Mouse (Mus musculus): ENCODE results near the gene Gramd1a. TPM values are rescaled to one million over a fixed set of nuclear protein-coding genes. Genes with fewer than 3 reads are reported as not detected.

Gramd1a gene
- total RNA-seq, 2 experiments from 2014 or later: 94.0 to 120 TPM

GRCm38 (mm10) chr7:31153536-31154320 is 2.0 kb downstream of the Gramd1a start:
- no peak for DNase-seq (ENCODE audit: low spot score in 2 of 2)
- intact Hi-C loops (cut with DNase I): no loop called here

GRCm38 (mm10) chr7:31151301-31152241 is 4.1 kb downstream of the Gramd1a start:
- DNase-seq (ENCODE audit: low spot score in 2 of 2): peak; percentile 53 to 60
- intact Hi-C loops (cut with DNase I): no loop called here

- peak; percentile 89 to 92 for DNase-seq (ENCODE audit: low spot score in 2 of 2)
- intact Hi-C loops (cut with DNase I): no loop called here
Observed at GRCm38 (mm10) chr7:31150566-31151300, 5.0 kb downstream of the Gramd1a start.

GRCm38 (mm10) chr7:31149751-31150565 is 5.7 kb downstream of the Gramd1a start:
- intact Hi-C loops (cut with DNase I): no loop called here
- DNase-seq (ENCODE audit: low spot score in 2 of 2): peak in 1 of 2 experiments; percentile 51

GRCm38 (mm10) chr7:31149271-31149670 is 6.4 kb downstream of the Gramd1a start:
- no peak for DNase-seq (ENCODE audit: low spot score in 2 of 2)
- intact Hi-C loops (cut with DNase I): no loop called here

- DNase-seq (ENCODE audit: low spot score in 2 of 2): no peak
- intact Hi-C loops (cut with DNase I): no loop called here
Observed at GRCm38 (mm10) chr7:31148756-31149155, 6.9 kb downstream of the Gramd1a start.

GRCm38 (mm10) chr7:31148086-31148485 is 7.6 kb downstream of the Gramd1a start:
- intact Hi-C loops (cut with DNase I): no loop called here

GRCm38 (mm10) chr7:31145596-31146160 is 10.0 kb downstream of the Gramd1a start:
- intact Hi-C loops (cut with DNase I): no loop called here

More at GRCm38 (mm10) chr7:31148086-31148485, 7.6 kb downstream of the Gramd1a start:
- DNase-seq (ENCODE audit: low spot score in 2 of 2): no peak

GRCm38 (mm10) chr7:31144886-31145285 is 10.8 kb downstream of the Gramd1a start:
- no peak for DNase-seq (ENCODE audit: low spot score in 2 of 2)
- intact Hi-C loops (cut with DNase I): no loop called here

More at GRCm38 (mm10) chr7:31145596-31146160, 10.0 kb downstream of the Gramd1a start:
- DNase-seq (ENCODE audit: low spot score in 2 of 2): no peak

GRCm38 (mm10) chr7:31140941-31141340 is 14.8 kb downstream of the Gramd1a start:
- DNase-seq (ENCODE audit: low spot score in 2 of 2): no peak
- intact Hi-C loops (cut with DNase I): no loop called here

- intact Hi-C loops (cut with DNase I): no loop called here
- DNase-seq (ENCODE audit: low spot score in 2 of 2): no peak
Observed at GRCm38 (mm10) chr7:31140302-31140701, 15.4 kb downstream of the Gramd1a start.

- intact Hi-C loops (cut with DNase I): no loop called here
- peak in 1 of 2 experiments; percentile 63 for DNase-seq (ENCODE audit: low spot score in 2 of 2)
Observed at GRCm38 (mm10) chr7:31139765-31140164, 15.9 kb downstream of the Gramd1a start.

GRCm38 (mm10) chr7:31135717-31136116 is 20.0 kb downstream of the Gramd1a start:
- intact Hi-C loops (cut with DNase I): no loop called here
- DNase-seq (ENCODE audit: low spot score in 2 of 2): no peak

- intact Hi-C loops (cut with DNase I): loop anchor here (5.0 kb wide), 1 partner anchor 45 kb away; no protein-coding TSS in a partner anchor
- DNase-seq (ENCODE audit: low spot score in 2 of 2): no peak
Observed at GRCm38 (mm10) chr7:31131866-31132265, 23.8 kb downstream of the Gramd1a start.

- DNase-seq (ENCODE audit: low spot score in 2 of 2): peak in 1 of 2 experiments; percentile 44
- intact Hi-C loops (cut with DNase I): loop anchor here (5.0 kb wide), 1 partner anchor 46 kb away; no protein-coding TSS in a partner anchor
Observed at GRCm38 (mm10) chr7:31130841-31131240, 24.9 kb downstream of the Gramd1a start.

- DNase-seq (ENCODE audit: low spot score in 2 of 2): no peak
- intact Hi-C loops (cut with DNase I): loop anchor here (5.0 kb wide), 1 partner anchor 47 kb away; no protein-coding TSS in a partner anchor
Observed at GRCm38 (mm10) chr7:31130197-31130596, 25.5 kb downstream of the Gramd1a start.

GRCm38 (mm10) chr7:31128157-31128705 is 27.5 kb downstream of the Gramd1a start:
- no peak for DNase-seq (ENCODE audit: low spot score in 2 of 2)

More at GRCm38 (mm10) chr7:31128157-31128705, 27.5 kb downstream of the Gramd1a start:
- intact Hi-C loops (cut with DNase I): no loop called here

Measured in left cerebral cortex, postnatal 36 days (tissue).